Mouse (Mus musculus) liver, adult 2 months (tissue): Measurements from ENCODE around the gene Spry1.

ENCODE experiments used
- CTCF ChIP-seq: fragments of 200-500 bp; IDR thresholded peaks from 2 replicates; pipeline ENCODE4 v1.5.1; 2011; ENCODE audit warnings: low read depth, low read length, control low read depth
- POLR2A ChIP-seq: fragments of 200-500 bp; IDR thresholded peaks from 2 replicates; pipeline ENCODE4 v1.6.1; 2011; ENCODE audit warnings: low read length, control low read depth; ENCODE audit not compliant: insufficient read depth; ENCODE audit errors: extremely low read depth

- TF ChIP-seq CTCF (no peak), POLR2A (no peak)
Observed at GRCm38 (mm10) chr3:37610670-37611069, 29.1 kb upstream of the Spry1 start.
